Mouse (Mus musculus): ENCODE measurements around the gene 2410137M14Rik. TPM values are rescaled to one million over a fixed set of nuclear protein-coding genes. Genes with fewer than 3 reads are reported as not detected.

2410137M14Rik gene
- not detected in 2 replicates for polyA plus RNA-seq (2015; fragmentation: Nextera tagmentation; extraction: Ambion mirVana)

GRCm38 (mm10) chr17:36981221-36981813 is at the start of gene 2410137M14Rik:
TSS of gene 2410137M14Rik (minus strand) at chr17:36981237.
- Histone ChIP-seq H3K9me3 (ENCODE audit: control insufficient read depth, low read length) (no peaks in the 10 kb centered on the region), H3K4me3 (ENCODE audit: low read depth, low read length) (peak within 1 kb of the TSS; percentile 13; the same call in 1 of the 2 replicates), H3K36me3 (ENCODE audit: control insufficient read depth, insufficient read depth, low read length) (no peaks in the 10 kb centered on the region), H3K4me2 (replicated peaks; ENCODE audit: low read depth) (peak within 1 kb of the TSS; percentile 44), H3K27ac (replicated peaks) (no peak within 1 kb of the TSS), H3K4me1 (replicated peaks; ENCODE audit: control insufficient read depth, insufficient read depth) (peaks cover 2% of the 10 kb centered on the region; the same call in 1 of the 2 replicates), H3K9ac (ENCODE audit: low read length) (no peak within 1 kb of the TSS), H3K27me3 (ENCODE audit: control insufficient read depth, insufficient read depth, low read length) (no peaks in the 10 kb centered on the region)
- DNase-seq (ENCODE audit: low spot score) (no peak), ATAC-seq (ENCODE audit: low FRiP score, low TSS enrichment) (no peak)
- no peak for TF ChIP-seq CTCF (IDR thresholded peaks at IDR 0.05; ENCODE audit: low read depth)
- TF ChIP-seq EP300 (optimal IDR thresholded peaks at IDR 0.05), result no peak
- 7% methylated on average over 18 of the region's 18 CpGs for WGBS

- DNase-seq (ENCODE audit: low spot score) (no peak), ATAC-seq (ENCODE audit: low FRiP score, low TSS enrichment) (0 out of 2 replicates have a peak, but pooled peaks have one; percentile 5)
- Histone ChIP-seq H3K4me3 (ENCODE audit: low read depth, low read length) (peak overlapping the region; percentile 49), H3K27me3 (ENCODE audit: control insufficient read depth, insufficient read depth, low read length) (no peaks in the 10 kb centered on the region), H3K36me3 (ENCODE audit: control insufficient read depth, insufficient read depth, low read length) (no peaks in the 10 kb centered on the region), H3K9ac (ENCODE audit: low read length) (no peak overlapping the region), H3K4me1 (replicated peaks; ENCODE audit: control insufficient read depth, insufficient read depth) (no peaks in the 10 kb centered on the region), H3K4me2 (replicated peaks; ENCODE audit: low read depth) (peak overlapping the region; percentile 56), H3K9me3 (ENCODE audit: control insufficient read depth, low read length) (no peaks in the 10 kb centered on the region), H3K27ac (replicated peaks) (peak overlapping the region; percentile 89)
- WGBS, result 61% methylated on average over 8 of the region's 8 CpGs
- TF ChIP-seq EP300 (optimal IDR thresholded peaks at IDR 0.05) (no peak), CTCF (IDR thresholded peaks at IDR 0.05; ENCODE audit: low read depth) (no peak)
Measured at GRCm38 (mm10) chr17:37029162-37029561, 48.1 kb upstream of the 2410137M14Rik start.

- H3K4me1 ChIP-seq (replicated peaks; ENCODE audit: control insufficient read depth, insufficient read depth), result no peaks in the 10 kb centered on the region
- WGBS, result under 1% methylated on average over 14 of the region's 14 CpGs
- H3K9ac ChIP-seq (ENCODE audit: low read length), result peak overlapping the region; percentile 53; the same call in 1 of the 2 replicates
Measured at GRCm38 (mm10) chr17:37028683-37029120, 47.7 kb upstream of the 2410137M14Rik start.

GRCm38 (mm10) chr17:37028212-37028611 is 47.2 kb upstream of the 2410137M14Rik start:
- Histone ChIP-seq H3K4me3 (ENCODE audit: low read depth, low read length) (peak overlapping the region; percentile 49), H3K27ac (replicated peaks) (peak overlapping the region; percentile 89), H3K27me3 (ENCODE audit: control insufficient read depth, insufficient read depth, low read length) (no peaks in the 10 kb centered on the region), H3K4me1 (replicated peaks; ENCODE audit: control insufficient read depth, insufficient read depth) (no peaks in the 10 kb centered on the region), H3K9ac (ENCODE audit: low read length) (no peak overlapping the region), H3K9me3 (ENCODE audit: control insufficient read depth, low read length) (no peaks in the 10 kb centered on the region), H3K4me2 (replicated peaks; ENCODE audit: low read depth) (peak overlapping the region; percentile 56), H3K36me3 (ENCODE audit: control insufficient read depth, insufficient read depth, low read length) (no peaks in the 10 kb centered on the region)
- no peak for TF ChIP-seq CTCF (IDR thresholded peaks at IDR 0.05; ENCODE audit: low read depth)
- TF ChIP-seq EP300 (optimal IDR thresholded peaks at IDR 0.05), result no peak
- ATAC-seq (ENCODE audit: low FRiP score, low TSS enrichment), result peak; percentile 30; the same call in 1 of the 2 replicates
- no peak for DNase-seq (ENCODE audit: low spot score)
- 6% methylated on average over 10 of the region's 10 CpGs for WGBS

More at GRCm38 (mm10) chr17:37028683-37029120, 47.7 kb upstream of the 2410137M14Rik start:
- peak overlapping the region; percentile 56 for H3K4me2 ChIP-seq (replicated peaks; ENCODE audit: low read depth)
- no peaks in the 10 kb centered on the region for H3K27me3 ChIP-seq (ENCODE audit: control insufficient read depth, insufficient read depth, low read length)
- H3K9me3 ChIP-seq (ENCODE audit: control insufficient read depth, low read length), result no peaks in the 10 kb centered on the region
- peak overlapping the region; percentile 89 for H3K27ac ChIP-seq (replicated peaks)
- DNase-seq (ENCODE audit: low spot score) (peak; percentile 90), ATAC-seq (ENCODE audit: low FRiP score, low TSS enrichment) (peak; percentile 98)
- H3K4me3 ChIP-seq (ENCODE audit: low read depth, low read length), result peak overlapping the region; percentile 49
- H3K36me3 ChIP-seq (ENCODE audit: control insufficient read depth, insufficient read depth, low read length), result no peaks in the 10 kb centered on the region
- no peak for TF ChIP-seq CTCF (IDR thresholded peaks at IDR 0.05; ENCODE audit: low read depth)
- TF ChIP-seq EP300 (optimal IDR thresholded peaks at IDR 0.05), result no peak

- Histone ChIP-seq H3K9me3 (ENCODE audit: control insufficient read depth, low read length) (no peaks in the 10 kb centered on the region), H3K36me3 (ENCODE audit: control insufficient read depth, insufficient read depth, low read length) (no peaks in the 10 kb centered on the region), H3K27me3 (ENCODE audit: control insufficient read depth, insufficient read depth, low read length) (no peaks in the 10 kb centered on the region), H3K27ac (replicated peaks) (no peak overlapping the region), H3K4me3 (ENCODE audit: low read depth, low read length) (no peak overlapping the region), H3K9ac (ENCODE audit: low read length) (no peak overlapping the region), H3K4me2 (replicated peaks; ENCODE audit: low read depth) (no peak overlapping the region), H3K4me1 (replicated peaks; ENCODE audit: control insufficient read depth, insufficient read depth) (no peaks in the 10 kb centered on the region)
- no peak for ATAC-seq (ENCODE audit: low FRiP score, low TSS enrichment)
- TF ChIP-seq EP300 (optimal IDR thresholded peaks at IDR 0.05) (no peak), CTCF (IDR thresholded peaks at IDR 0.05; ENCODE audit: low read depth) (no peak)
- 96% methylated on average over 4 of the region's 4 CpGs for WGBS
- DNase-seq (ENCODE audit: low spot score), result no peak
Measured at GRCm38 (mm10) chr17:37027486-37027885, 46.4 kb upstream of the 2410137M14Rik start.

- TF ChIP-seq EP300 (optimal IDR thresholded peaks at IDR 0.05), result no peak
- no peak for TF ChIP-seq CTCF (IDR thresholded peaks at IDR 0.05; ENCODE audit: low read depth)
- H3K4me1 ChIP-seq (replicated peaks; ENCODE audit: control insufficient read depth, insufficient read depth), result no peaks in the 10 kb centered on the region
- H3K9ac ChIP-seq (ENCODE audit: low read length), result no peak overlapping the region
- H3K36me3 ChIP-seq (ENCODE audit: control insufficient read depth, insufficient read depth, low read length), result no peaks in the 10 kb centered on the region
- DNase-seq (ENCODE audit: low spot score), result no peak
- no peak overlapping the region for H3K27ac ChIP-seq (replicated peaks)
- H3K27me3 ChIP-seq (ENCODE audit: control insufficient read depth, insufficient read depth, low read length), result no peaks in the 10 kb centered on the region
- no peak overlapping the region for H3K4me2 ChIP-seq (replicated peaks; ENCODE audit: low read depth)
- 94% methylated on average over 2 of the region's 2 CpGs for WGBS
- no peaks in the 10 kb centered on the region for H3K9me3 ChIP-seq (ENCODE audit: control insufficient read depth, low read length)
- no peak overlapping the region for H3K4me3 ChIP-seq (ENCODE audit: low read depth, low read length)
- ATAC-seq (ENCODE audit: low FRiP score, low TSS enrichment), result no peak
Measured at GRCm38 (mm10) chr17:37026425-37026824, 45.4 kb upstream of the 2410137M14Rik start.

Measured in stomach, postnatal 0 days (tissue).